Mouse (Mus musculus) ES-E14 (cell line): ENCODE measurements around the gene Abr. TPM values are rescaled to one million over a fixed set of nuclear protein-coding genes. Genes with fewer than 3 reads are reported as not detected.
A peak's percentile ranks its signal among the peaks of the same experiment; 100 is the strongest.

Experiments
- DNase-seq: peaks from one replicate; pipeline ENCODE4 v3.0.0-alpha.2; 2013; ENCODE audit warnings: low read depth, low spot score
- H3K27ac ChIP-seq: 2 replicates; pipeline ENCODE4 v1.5.1; 2012; ENCODE audit warnings: low read depth, mild to moderate bottlenecking, low read length, moderate library complexity, mixed read lengths; ENCODE audit not compliant: poor library complexity, insufficient read depth, severe bottlenecking
- H3K36me3 ChIP-seq: 2 replicates; pipeline ENCODE4 v1.6.1; 2012; ENCODE audit warnings: mild to moderate bottlenecking, low read length, moderate library complexity, mixed read lengths; ENCODE audit not compliant: control insufficient read depth, poor library complexity, insufficient read depth, severe bottlenecking
- H3K4me1 ChIP-seq, 2 experiments: fragments of 150-350 bp in 1 of 2; sonication (generic) in 1 of 2; 2 replicates each; pipeline ENCODE4 v1.6.1; 2012; ENCODE audit warnings: low read length in 2 of 2, mild to moderate bottlenecking in 1 of 2, mixed read lengths in 1 of 2; ENCODE audit not compliant: control insufficient read depth in 2 of 2, insufficient read depth in 2 of 2, poor library complexity in 1 of 2
- H3K4me3 ChIP-seq, 2 experiments: fragments of 150-350 bp in 1 of 2; sonication (generic) in 1 of 2; 2 replicates each; pipeline ENCODE4 v1.5.1; 2012; ENCODE audit warnings: low read length in 2 of 2, low read depth in 1 of 2, mild to moderate bottlenecking in 1 of 2, mixed read lengths in 1 of 2; ENCODE audit not compliant: insufficient read depth in 1 of 2, poor library complexity in 1 of 2, severe bottlenecking in 1 of 2
- H3K9ac ChIP-seq: 2 replicates; pipeline ENCODE4 v1.6.1; 2012; ENCODE audit warnings: low read depth, mild to moderate bottlenecking, low read length, mixed read lengths; ENCODE audit not compliant: poor library complexity, insufficient read depth, severe bottlenecking
- H3K9me3 ChIP-seq: fragments of 150-350 bp; sonication (generic); 2 replicates; pipeline ENCODE4 v1.6.1; 2012; ENCODE audit warnings: low read depth, mild to moderate bottlenecking, low read length; ENCODE audit not compliant: control insufficient read depth, insufficient read depth
- CHD2 ChIP-seq: IDR thresholded peaks from 2 replicates; pipeline ENCODE4 v1.6.1; 2014; ENCODE audit warnings: mild to moderate bottlenecking, low read depth, low read length, inconsistent platforms
- HCFC1 ChIP-seq: IDR thresholded peaks from 2 replicates; pipeline ENCODE4 v1.6.1; 2012; ENCODE audit warnings: low read length, inconsistent platforms, borderline replicate concordance; ENCODE audit not compliant: insufficient read depth
- MAFK ChIP-seq: IDR thresholded peaks from 2 replicates; pipeline ENCODE4 v1.6.1; 2014; ENCODE audit warnings: mild to moderate bottlenecking, low read depth, low read length, inconsistent platforms; ENCODE audit not compliant: insufficient read depth
- ZC3H11A ChIP-seq: IDR thresholded peaks from 2 replicates; pipeline ENCODE4 v1.6.1; 2012; ENCODE audit warnings: low read depth, mild to moderate bottlenecking, inconsistent platforms, low read length, borderline replicate concordance
- ZNF384 ChIP-seq: IDR thresholded peaks from 2 replicates; pipeline ENCODE4 v1.6.1; 2012; ENCODE audit warnings: low read depth, low read length, inconsistent platforms
- in situ Hi-C, 2 experiments: fragments of 600-800 bp; cut with MboI; formaldehyde crosslinking; loops; one replicate each; pipeline ENCODE4 v1.15.1; 2025; ENCODE audit warnings: low sequenced_read_pairs in 2 of 2, inconsistent platforms in 1 of 2; ENCODE audit not compliant: unreplicated experiment in 2 of 2
- total RNA-seq: library from RNA; depleted of rRNA; stranded (reverse); fragments of 300-350 nt; gene quantifications from 2 replicates; pipeline ENCODE4 v1.2.3, GENCODE M21; 2012

Abr gene
- total RNA-seq, 1 experiment = 28.6 TPM

GRCm38 (mm10) chr11:76529352-76530141, 92.6 kb downstream of the Abr start:
- Histone ChIP-seq H3K4me3 (no peak overlapping the region), H3K4me1 (peaks cover 2 to 22% of the 10 kb centered on the region in 2 experiments; a peak in 3 of 4 replicates), H3K9me3 (no peaks in the 10 kb centered on the region), H3K9ac (peak overlapping the region; percentile 18; the same call in 1 of the 2 replicates), H3K27ac (peak overlapping the region; percentile 46; the same call in 1 of the 2 replicates), H3K36me3 (no peaks in the 10 kb centered on the region; the same call in 1 of the 2 replicates)
- no peak for DNase-seq
- no peak for TF ChIP-seq HCFC1
- TF ChIP-seq CHD2 = no peak
- peak; percentile 92 for TF ChIP-seq MAFK
- in situ Hi-C loops = no loop called here

GRCm38 (mm10) chr11:76525646-76526351, 96.3 kb downstream of the Abr start:
- TF ChIP-seq ZC3H11A (no peak), CHD2 (no peak), HCFC1 (no peak), MAFK (no peak), ZNF384 (no peak)
- in situ Hi-C loops = no loop called here
- peaks cover 2 to 14% of the 10 kb centered on the region in 2 experiments; a peak in 3 of 4 replicates for H3K4me1 ChIP-seq
- no peaks in the 10 kb centered on the region; the same call in 1 of the 2 replicates for H3K36me3 ChIP-seq
- no peak overlapping the region for H3K4me3 ChIP-seq
- H3K9ac ChIP-seq = no peak overlapping the region
- no peak overlapping the region for H3K27ac ChIP-seq
- H3K9me3 ChIP-seq = no peaks in the 10 kb centered on the region
- DNase-seq = no peak

- DNase-seq = peak; percentile 54
- H3K4me3 ChIP-seq = no peak overlapping the region
- H3K9ac ChIP-seq = no peak overlapping the region
- peaks cover 2 to 7% of the 10 kb centered on the region in 2 experiments; a peak in 2 of 4 replicates for H3K4me1 ChIP-seq
- TF ChIP-seq ZC3H11A = peak; percentile 47; the same call in 1 of the 2 replicates
- TF ChIP-seq MAFK = no peak
- H3K27ac ChIP-seq = no peak overlapping the region
- no peaks in the 10 kb centered on the region; the same call in 1 of the 2 replicates for H3K36me3 ChIP-seq
- no peaks in the 10 kb centered on the region for H3K9me3 ChIP-seq
- in situ Hi-C loops = no loop called here
Observed at GRCm38 (mm10) chr11:76524947-76525346, 97.2 kb downstream of the Abr start.

GRCm38 (mm10) chr11:76523356-76523755, 98.8 kb downstream of the Abr start:
- H3K9me3 ChIP-seq = no peaks in the 10 kb centered on the region
- DNase-seq = no peak

More at GRCm38 (mm10) chr11:76523356-76523755, 98.8 kb downstream of the Abr start:
- H3K27ac ChIP-seq = no peak overlapping the region
- H3K4me3 ChIP-seq = no peak overlapping the region
- no peaks in the 10 kb centered on the region for H3K4me1 ChIP-seq
- TF ChIP-seq ZC3H11A (no peak), HCFC1 (no peak), MAFK (no peak), CHD2 (no peak), ZNF384 (no peak)
- no peaks in the 10 kb centered on the region; the same call in 1 of the 2 replicates for H3K36me3 ChIP-seq
- H3K9ac ChIP-seq = no peak overlapping the region
- in situ Hi-C loops = no loop called here
